Mouse (Mus musculus) stomach, postnatal 0 days (tissue): Measurements from ENCODE around the gene Chuk. TPM values are rescaled to one million over a fixed set of nuclear protein-coding genes. Genes with fewer than 3 reads are reported as not detected.

ENCODE experiments used
- ATAC-seq: fragments of 200-750 bp; cut with Nextera tagmentation; 2 replicates; pipeline ENCODE4 v1.8.0; 2017; ENCODE audit not compliant: low FRiP score, low TSS enrichment
- DNase-seq: peaks from one replicate; pipeline ENCODE4 v3.0.0-alpha.2; 2016; ENCODE audit warnings: low spot score
- H3K27ac ChIP-seq: fragments of 300-500 bp; sonication (generic); replicated peaks from 2 replicates; pipeline ENCODE4 v1.5.1; 2014; ENCODE audit warnings: mild to moderate bottlenecking, control low read depth
- H3K27me3 ChIP-seq: fragments of 300-500 bp; sonication (generic); 2 replicates; pipeline ENCODE4 v1.6.1; 2014; ENCODE audit warnings: low read length; ENCODE audit not compliant: control insufficient read depth, insufficient read depth
- H3K36me3 ChIP-seq: fragments of 300-500 bp; sonication (generic); 2 replicates; pipeline ENCODE4 v1.6.1; 2014; ENCODE audit warnings: low read length, mixed read lengths; ENCODE audit not compliant: control insufficient read depth, insufficient read depth
- H3K4me1 ChIP-seq: fragments of 300-500 bp; sonication (generic); replicated peaks from 2 replicates; pipeline ENCODE4 v1.6.1; 2014; ENCODE audit warnings: antibody characterized with exemption; ENCODE audit not compliant: control insufficient read depth, insufficient read depth
- H3K4me2 ChIP-seq: fragments of 300-500 bp; sonication (generic); replicated peaks from 2 replicates; pipeline ENCODE4 v1.6.1; 2014; ENCODE audit warnings: low read depth, mild to moderate bottlenecking, control low read depth, moderate library complexity
- H3K4me3 ChIP-seq: fragments of 300-500 bp; sonication (generic); 2 replicates; pipeline ENCODE4 v1.5.1; 2014; ENCODE audit warnings: low read depth, low read length, control low read depth
- H3K9ac ChIP-seq: fragments of 300-500 bp; sonication (generic); 2 replicates; pipeline ENCODE4 v1.6.1; 2014; ENCODE audit warnings: mild to moderate bottlenecking, low read length, control low read depth, mixed read lengths
- H3K9me3 ChIP-seq: fragments of 300-500 bp; sonication (generic); 2 replicates; pipeline ENCODE4 v1.6.1; 2016; ENCODE audit warnings: low read length; ENCODE audit not compliant: control insufficient read depth
- CTCF ChIP-seq: IDR thresholded peaks from 2 replicates; pipeline ENCODE4 v1.5.1; 2016; ENCODE audit warnings: antibody characterized with exemption, low read depth, mild to moderate bottlenecking, moderate library complexity
- EP300 ChIP-seq: optimal IDR thresholded peaks from 2 replicates; pipeline ENCODE3; 2016; ENCODE audit warnings: antibody characterized with exemption
- WGBS: fragments of 180-500 bp; shearing (Covaris S2); extraction: QIAGEN DNeasy Blood & Tissue Kit; methylation state at CpG from one replicate; pipeline ENCODE4 v1.1.7; 2014; 5-methylcytosine and 5-hydroxymethylcytosine counted together
- polyA plus RNA-seq: library from polyadenylated mRNA; unstranded; fragments of >200 nt; fragmentation: Nextera tagmentation; extraction: Ambion mirVana; gene quantifications from 2 replicates; pipeline ENCODE4 v1.2.1, GENCODE M21; 2015

Chuk gene
- polyA plus RNA-seq, 1 experiment from 2014 or later, result 21.3 TPM

- Histone ChIP-seq H3K4me2 (no peak overlapping the region), H3K4me1 (no peaks in the 10 kb centered on the region), H3K4me3 (no peak overlapping the region), H3K27me3 (no peaks in the 10 kb centered on the region), H3K9ac (no peak overlapping the region), H3K9me3 (no peaks in the 10 kb centered on the region), H3K36me3 (peaks cover 5% of the 10 kb centered on the region; the same call in 1 of the 2 replicates), H3K27ac (no peak overlapping the region)
- TF ChIP-seq CTCF (no peak), EP300 (no peak)
- no peak for DNase-seq
- 68% methylated on average over 3 of the region's 3 CpGs for WGBS
- no peak for ATAC-seq
Measured at GRCm38 (mm10) chr19:44045847-44046246, 61.4 kb downstream of the Chuk start.

GRCm38 (mm10) chr19:44042121-44042520 lies 65.2 kb downstream of the Chuk start:
- Histone ChIP-seq H3K4me2 (no peak overlapping the region), H3K36me3 (peaks cover 9% of the 10 kb centered on the region), H3K27me3 (no peaks in the 10 kb centered on the region), H3K4me1 (no peaks in the 10 kb centered on the region), H3K27ac (no peak overlapping the region), H3K9me3 (no peaks in the 10 kb centered on the region), H3K4me3 (no peak overlapping the region), H3K9ac (no peak overlapping the region)
- no peak for ATAC-seq
- DNase-seq, result no peak
- TF ChIP-seq CTCF, result no peak
- no peak for TF ChIP-seq EP300
- WGBS, result 80% methylated on average over 5 of the region's 5 CpGs

- no peak for DNase-seq
- Histone ChIP-seq H3K4me1 (no peaks in the 10 kb centered on the region), H3K27ac (no peak overlapping the region), H3K27me3 (no peaks in the 10 kb centered on the region), H3K9me3 (no peaks in the 10 kb centered on the region), H3K9ac (no peak overlapping the region), H3K36me3 (no peaks in the 10 kb centered on the region; the same call in 1 of the 2 replicates), H3K4me2 (no peak overlapping the region), H3K4me3 (no peak overlapping the region)
- TF ChIP-seq CTCF, result no peak
- TF ChIP-seq EP300, result no peak
- ATAC-seq, result no peak
- WGBS, result 83% methylated on average over 5 of the region's 5 CpGs
Measured at GRCm38 (mm10) chr19:44033396-44033795, 73.9 kb downstream of the Chuk start.

GRCm38 (mm10) chr19:44032046-44032744 lies 75.1 kb downstream of the Chuk start:
- Histone ChIP-seq H3K9me3 (no peaks in the 10 kb centered on the region), H3K9ac (no peak overlapping the region), H3K27ac (no peak overlapping the region), H3K4me2 (no peak overlapping the region), H3K36me3 (no peaks in the 10 kb centered on the region; the same call in 1 of the 2 replicates), H3K27me3 (no peaks in the 10 kb centered on the region), H3K4me3 (no peak overlapping the region), H3K4me1 (no peaks in the 10 kb centered on the region)
- ATAC-seq (no peak), DNase-seq (no peak)
- 89% methylated on average over 11 of the region's 11 CpGs for WGBS
- TF ChIP-seq EP300 (no peak), CTCF (no peak)

GRCm38 (mm10) chr19:44030024-44030423 lies 77.3 kb downstream of the Chuk start:
- no peak overlapping the region for H3K27ac ChIP-seq
- 0 out of 2 replicates have a peak, but pooled peaks have one; percentile 40 for ATAC-seq
- H3K27me3 ChIP-seq, result no peaks in the 10 kb centered on the region
- no peak overlapping the region for H3K9ac ChIP-seq
- TF ChIP-seq CTCF, result no peak
- TF ChIP-seq EP300, result no peak
- no peaks in the 10 kb centered on the region; the same call in 1 of the 2 replicates for H3K36me3 ChIP-seq
- no peak overlapping the region for H3K4me2 ChIP-seq
- DNase-seq, result peak; percentile 38
- no peaks in the 10 kb centered on the region for H3K9me3 ChIP-seq
- H3K4me1 ChIP-seq, result no peaks in the 10 kb centered on the region
- WGBS, result 68% methylated on average over 5 of the region's 5 CpGs
- H3K4me3 ChIP-seq, result no peak overlapping the region

- TF ChIP-seq EP300 (no peak), CTCF (no peak)
- no peaks in the 10 kb centered on the region for H3K36me3 ChIP-seq
- H3K27ac ChIP-seq, result no peak within 1 kb of the TSS
- no peak within 1 kb of the TSS for H3K4me2 ChIP-seq
- H3K27me3 ChIP-seq, result no peaks in the 10 kb centered on the region
- ATAC-seq (no peak), DNase-seq (no peak)
- no peak within 1 kb of the TSS for H3K4me3 ChIP-seq
- no peaks in the 10 kb centered on the region for H3K4me1 ChIP-seq
- no peaks in the 10 kb centered on the region for H3K9me3 ChIP-seq
- H3K9ac ChIP-seq, result no peak within 1 kb of the TSS
- 64% methylated on average over 7 of the region's 8 CpGs for WGBS
Measured at GRCm38 (mm10) chr19:44028972-44029371, 78.3 kb downstream of the Chuk start, which contains the start of gene Cyp2c23. TSS of gene Cyp2c23 (minus strand) at chr19:44029208.
